Mouse (Mus musculus) T-helper 17 cell (primary cell): ENCODE data around the gene Gfpt1.

Experiments
- in situ Hi-C, 2 experiments: fragments of 300-600 bp; cut with MboI, MseI; formaldehyde crosslinking; loops; 1 replicate in 1 of 2; 2 replicates in 1 of 2; pipeline ENCODE4 v1.15.1; 2025; ENCODE audit warnings: high pct_unique_total_duplicates in 2 of 2

Gene Gfpt1

GRCm38 (mm10) chr6:87133520-87133919, 90.9 kb downstream of the Gfpt1 start:
- in situ Hi-C loops = no loop called here

- in situ Hi-C loops = no loop called here
These were observed 91.4 kb downstream of the Gfpt1 start for GRCm38 (mm10) chr6:87133966-87134546.

- in situ Hi-C loops = no loop called here
These were observed 95.8 kb downstream of the Gfpt1 start for GRCm38 (mm10) chr6:87138479-87138878.

DNA sequence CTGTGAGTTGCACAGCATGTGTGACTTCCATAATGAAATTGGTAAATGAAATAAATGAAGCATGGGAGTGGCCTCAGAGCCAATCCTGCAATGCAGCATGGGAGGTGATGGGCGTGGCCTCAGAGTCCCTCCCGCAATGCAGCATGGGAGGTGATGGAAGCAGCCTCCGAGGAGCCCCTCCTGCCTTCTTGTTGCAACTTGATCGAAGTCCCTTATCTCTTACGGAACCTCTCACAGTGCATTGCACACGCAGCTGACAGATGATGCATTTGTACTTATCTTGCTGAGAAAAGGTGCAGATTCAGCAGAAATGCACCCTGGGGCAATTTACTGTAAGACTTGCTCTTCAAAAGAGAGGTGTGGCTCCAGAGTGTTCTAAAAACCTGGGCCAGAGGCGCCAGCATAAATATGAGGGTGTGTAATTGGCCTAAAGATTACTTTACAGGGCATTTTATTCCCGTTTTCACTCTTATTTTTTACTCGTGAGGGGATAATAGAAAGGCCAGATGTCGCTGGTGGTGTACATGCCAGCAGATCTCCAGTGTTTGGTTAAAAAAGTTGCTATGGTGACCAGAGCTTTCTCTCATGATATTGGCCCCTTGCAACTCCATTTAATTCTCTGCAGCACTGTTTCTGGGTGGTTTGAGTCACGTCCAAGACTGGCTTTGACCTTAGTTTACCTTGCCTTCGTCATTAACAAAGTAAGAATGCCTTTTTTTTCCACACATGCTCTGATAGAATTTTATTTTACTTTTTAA, 97.3 kb downstream of the Gfpt1 start:
- in situ Hi-C loops = no loop called here
